Mouse (Mus musculus): Measurements from ENCODE around the gene Dclk3.

Dclk3 gene

GRCm38 (mm10) chr9:111438904-111439835 lies at the start of gene Dclk3:
Gene Dclk3, plus strand, starts transcription at chr9:111439081.
- DNase-seq (ENCODE audit: low spot score), result no peak

GRCm38 (mm10) chr9:111390016-111390415 lies 48.9 kb upstream of the Dclk3 start:
- DNase-seq (ENCODE audit: low spot score), result no peak

- DNase-seq (ENCODE audit: low spot score), result no peak
Measured at GRCm38 (mm10) chr9:111391036-111391435, 47.8 kb upstream of the Dclk3 start.

GRCm38 (mm10) chr9:111391926-111392442 lies 46.9 kb upstream of the Dclk3 start:
- DNase-seq (ENCODE audit: low spot score), result no peak

- no peak for DNase-seq (ENCODE audit: low spot score)
Measured at GRCm38 (mm10) chr9:111395265-111395664, 43.6 kb upstream of the Dclk3 start.

- no peak for DNase-seq (ENCODE audit: low spot score)
Measured at GRCm38 (mm10) chr9:111398059-111398458, 40.8 kb upstream of the Dclk3 start.

- no peak for DNase-seq (ENCODE audit: low spot score)
Measured at GRCm38 (mm10) chr9:111400089-111400488, 38.8 kb upstream of the Dclk3 start.

GRCm38 (mm10) chr9:111403159-111403558 lies 35.7 kb upstream of the Dclk3 start:
- no peak for DNase-seq (ENCODE audit: low spot score)

- DNase-seq (ENCODE audit: low spot score), result no peak
Measured at GRCm38 (mm10) chr9:111404346-111405079, 34.4 kb upstream of the Dclk3 start.

GRCm38 (mm10) chr9:111405080-111405428 lies 33.8 kb upstream of the Dclk3 start:
- no peak for DNase-seq (ENCODE audit: low spot score)

- DNase-seq (ENCODE audit: low spot score), result peak; percentile 38
Measured at GRCm38 (mm10) chr9:111408012-111408411, 30.9 kb upstream of the Dclk3 start.

GRCm38 (mm10) chr9:111408427-111408826 lies 30.5 kb upstream of the Dclk3 start:
- no peak for DNase-seq (ENCODE audit: low spot score)

- DNase-seq (ENCODE audit: low spot score), result peak; percentile 65
Measured at GRCm38 (mm10) chr9:111412471-111413160, 26.3 kb upstream of the Dclk3 start.

- DNase-seq (ENCODE audit: low spot score), result no peak
Measured at GRCm38 (mm10) chr9:111421862-111422261, 17.0 kb upstream of the Dclk3 start.

GRCm38 (mm10) chr9:111422567-111422966 lies 16.3 kb upstream of the Dclk3 start:
- no peak for DNase-seq (ENCODE audit: low spot score)

GRCm38 (mm10) chr9:111425113-111425512 lies 13.8 kb upstream of the Dclk3 start:
- no peak for DNase-seq (ENCODE audit: low spot score)

GRCm38 (mm10) chr9:111425952-111426351 lies 12.9 kb upstream of the Dclk3 start:
- DNase-seq (ENCODE audit: low spot score), result no peak

- no peak for DNase-seq (ENCODE audit: low spot score)
Measured at GRCm38 (mm10) chr9:111427891-111428555, 10.9 kb upstream of the Dclk3 start.

- DNase-seq (ENCODE audit: low spot score), result no peak
Measured at GRCm38 (mm10) chr9:111428698-111429362, 10.1 kb upstream of the Dclk3 start.

- DNase-seq (ENCODE audit: low spot score), result no peak
Measured at GRCm38 (mm10) chr9:111429363-111429750, 9.5 kb upstream of the Dclk3 start.

- DNase-seq (ENCODE audit: low spot score), result no peak
Measured at GRCm38 (mm10) chr9:111435429-111435828, 3.5 kb upstream of the Dclk3 start.

Data from layer of hippocampus, adult 11-12 months (tissue).